Mouse (Mus musculus) forebrain, embryonic 10.5 days (tissue): ENCODE results near the gene Ear10. TPM values are rescaled to one million over a fixed set of nuclear protein-coding genes. Genes with fewer than 3 reads are reported as not detected.
"Not testable (repeated sequence)": the region's sequence is repeated elsewhere in the genome, so short reads cannot be mapped to it uniquely, and the experiment has no call there.

Source experiments
- DNase-seq: peaks from one replicate; pipeline ENCODE4 v3.0.0-alpha.2; 2017; ENCODE audit warnings: low spot score; ENCODE audit errors: extremely low spot score
- H3K27ac ChIP-seq: fragments of 300-500 bp; sonication (generic); 2 replicates; pipeline ENCODE4 v1.5.1; 2016; ENCODE audit warnings: mild to moderate bottlenecking
- H3K27me3 ChIP-seq: fragments of 300-500 bp; sonication (generic); 2 replicates; pipeline ENCODE4 v1.6.1; 2016; ENCODE audit warnings: mild to moderate bottlenecking; ENCODE audit not compliant: poor library complexity, severe bottlenecking
- H3K36me3 ChIP-seq: fragments of 300-500 bp; sonication (generic); replicated peaks from 2 replicates; pipeline ENCODE4 v1.6.1; 2016; ENCODE audit warnings: mild to moderate bottlenecking, moderate library complexity
- H3K4me1 ChIP-seq: fragments of 300-500 bp; sonication (generic); 2 replicates; pipeline ENCODE4 v1.6.1; 2016
- H3K4me3 ChIP-seq: fragments of 300-500 bp; sonication (generic); 2 replicates; pipeline ENCODE4 v1.5.1; 2016; ENCODE audit warnings: mild to moderate bottlenecking, moderate library complexity
- H3K9me3 ChIP-seq: fragments of 300-500 bp; sonication (generic); 2 replicates; pipeline ENCODE4 v1.6.1; 2016; ENCODE audit warnings: mild to moderate bottlenecking, moderate library complexity
- WGBS: fragments of 180-500 bp; shearing (Covaris S2); methylation state at CpG from one replicate; pipeline ENCODE4 v1.1.7; 2016; 5-methylcytosine and 5-hydroxymethylcytosine counted together
- polyA plus RNA-seq: library from polyadenylated mRNA; unstranded; fragments of >200 nt; fragmentation: Nextera tagmentation; extraction: Ambion mirVana; gene quantifications from 2 replicates; pipeline ENCODE4 v1.2.1, GENCODE M21; 2016

Ear10 gene
- polyA plus RNA-seq: not detected in 2 replicates

- H3K27me3 ChIP-seq, H3K4me1 ChIP-seq, DNase-seq, H3K4me3 ChIP-seq, H3K36me3 ChIP-seq, H3K9me3 ChIP-seq: not testable (repeated sequence)
- H3K27ac ChIP-seq: 0 out of 2 replicates have a peak within 1 kb of the TSS, but pooled peaks have one; percentile 92
- 90% methylated on average over 3 of the region's 3 CpGs for WGBS
Measured at GRCm38 (mm10) chr14:43923459-43923858, at the start of gene Ear10. Ear10 (minus strand) TSS chr14:43923559.

DNA sequence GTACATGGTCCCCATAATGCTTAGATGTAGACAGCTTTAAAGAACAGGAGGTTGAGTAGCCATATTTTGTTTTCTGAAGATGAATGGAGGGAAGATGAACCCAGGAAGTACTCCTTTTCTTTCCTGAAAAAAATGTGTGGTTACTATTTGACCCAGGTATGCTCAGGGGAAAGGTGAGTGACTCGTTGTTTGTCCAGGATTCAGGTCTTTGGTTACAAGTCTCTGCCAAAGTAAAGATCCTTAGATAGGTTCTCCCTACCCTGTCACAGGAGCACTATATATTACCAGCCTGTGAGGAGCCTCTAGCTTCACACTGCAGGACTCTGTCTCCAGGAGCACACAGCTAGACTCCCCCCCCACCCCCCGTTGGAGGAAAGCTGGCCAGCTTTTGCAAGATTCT, 33.4 kb upstream of the Ear10 start, which contains the start of gene Ang5:
Gene Ang5 (plus strand): TSS at position 301 of the 400 bp plus-strand sequence.
- H3K4me3 ChIP-seq, H3K27ac ChIP-seq, H3K9me3 ChIP-seq, DNase-seq, H3K27me3 ChIP-seq, H3K36me3 ChIP-seq, H3K4me1 ChIP-seq: not testable (repeated sequence)
- no CpG with 5 or more reads among the region's 2 CpGs for WGBS

GRCm38 (mm10) chr14:43955074-43955473, 31.7 kb upstream of the Ear10 start:
- H3K36me3 ChIP-seq, H3K9me3 ChIP-seq, H3K27me3 ChIP-seq, H3K27ac ChIP-seq, DNase-seq, H3K4me3 ChIP-seq, H3K4me1 ChIP-seq: not testable (repeated sequence)
- WGBS: no CpG with 5 or more reads among the region's 1 CpGs

- H3K27me3 ChIP-seq: not testable (repeated sequence)
Measured at GRCm38 (mm10) chr14:43953382-43953781, 30.0 kb upstream of the Ear10 start.

GRCm38 (mm10) chr14:43933399-43933798, 10.0 kb upstream of the Ear10 start:
- H3K27me3 ChIP-seq, H3K9me3 ChIP-seq, H3K4me1 ChIP-seq, H3K36me3 ChIP-seq, H3K4me3 ChIP-seq, H3K27ac ChIP-seq, DNase-seq: not testable (repeated sequence)
- WGBS: 55% methylated on average over 5 of the region's 5 CpGs

More at GRCm38 (mm10) chr14:43953382-43953781, 30.0 kb upstream of the Ear10 start:
- H3K4me1 ChIP-seq, H3K4me3 ChIP-seq, H3K36me3 ChIP-seq, DNase-seq, H3K9me3 ChIP-seq, H3K27ac ChIP-seq: not testable (repeated sequence)
- 70% methylated on average over 2 of the region's 2 CpGs for WGBS

DNA sequence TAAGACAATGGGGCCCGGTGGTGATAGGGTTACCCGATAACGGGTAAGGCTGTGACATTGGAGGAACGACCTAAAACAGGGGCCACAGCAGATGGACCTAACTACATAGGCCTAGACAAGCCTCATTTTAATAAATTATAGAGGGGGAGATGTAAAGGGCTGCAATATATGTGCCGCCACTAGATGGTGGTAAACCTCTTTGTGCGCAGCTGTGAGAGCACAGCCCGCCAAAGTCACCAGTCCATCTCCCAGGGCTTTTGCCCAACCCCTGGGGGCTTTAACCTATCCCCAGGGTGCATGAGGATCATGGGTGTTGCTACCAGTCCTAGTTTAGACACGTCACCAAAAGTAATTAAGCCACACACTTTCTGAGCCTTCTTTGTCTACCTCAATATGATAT, 9.6 kb upstream of the Ear10 start:
- 20% methylated on average over 8 of the region's 8 CpGs for WGBS
- H3K4me1 ChIP-seq, H3K9me3 ChIP-seq, H3K36me3 ChIP-seq, H3K27me3 ChIP-seq, H3K4me3 ChIP-seq, H3K27ac ChIP-seq: not testable (repeated sequence)
- peak; percentile 34 for DNase-seq

- H3K27ac ChIP-seq: peak overlapping the region; percentile 92
- peak overlapping the region; percentile 53 for H3K4me3 ChIP-seq
- WGBS: 8% methylated on average over 21 of the region's 21 CpGs
- H3K27me3 ChIP-seq, H3K9me3 ChIP-seq, H3K36me3 ChIP-seq, H3K4me1 ChIP-seq: not testable (repeated sequence)
- peak; percentile 63 for DNase-seq
Measured at GRCm38 (mm10) chr14:43925404-43925950, 2.1 kb upstream of the Ear10 start.

GRCm38 (mm10) chr14:43924688-43925403, 1.5 kb upstream of the Ear10 start, which contains the start of gene Gm8113:
Gm8113 (plus strand) TSS chr14:43925390.
- H3K9me3 ChIP-seq, H3K27me3 ChIP-seq, H3K36me3 ChIP-seq, H3K4me1 ChIP-seq: not testable (repeated sequence)
- H3K27ac ChIP-seq: peak within 1 kb of the TSS; percentile 92
- 8% methylated on average over 10 of the region's 10 CpGs for whole genome bisulfite sequencing
- peak; percentile 86 for DNase-seq
- H3K4me3 ChIP-seq: peak within 1 kb of the TSS; percentile 53

GRCm38 (mm10) chr14:43918214-43918613, 5.1 kb downstream of the Ear10 start:
- H3K9me3 ChIP-seq, DNase-seq, H3K4me3 ChIP-seq, H3K36me3 ChIP-seq, H3K27ac ChIP-seq, H3K27me3 ChIP-seq, H3K4me1 ChIP-seq: not testable (repeated sequence)

DNA sequence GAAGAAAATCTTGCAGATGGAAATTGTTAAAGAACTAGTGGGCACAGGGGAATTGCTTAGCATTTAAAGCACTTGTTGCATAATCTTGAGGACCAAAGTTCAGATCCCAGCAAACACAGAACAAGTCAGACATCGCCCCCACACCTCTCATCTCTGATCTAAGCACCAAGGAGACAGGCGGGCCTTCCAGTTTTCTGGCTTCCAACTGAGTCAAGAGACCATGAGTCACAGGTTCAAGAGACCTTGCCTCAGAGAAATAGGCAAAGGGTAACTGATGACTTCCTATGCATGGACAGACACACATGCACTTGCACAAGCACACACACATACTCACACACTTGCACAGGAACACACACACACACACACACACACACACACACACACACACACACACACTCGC, 24.8 kb downstream of the Ear10 start:
- 91% methylated on average over 3 of the region's 3 CpGs for WGBS
- H3K4me1 ChIP-seq, H3K27me3 ChIP-seq, H3K9me3 ChIP-seq, H3K27ac ChIP-seq, H3K36me3 ChIP-seq, DNase-seq, H3K4me3 ChIP-seq: not testable (repeated sequence)

- WGBS: 37% methylated on average over 1 of the region's 2 CpGs
- H3K9me3 ChIP-seq: not testable (repeated sequence)
Measured at GRCm38 (mm10) chr14:43895357-43895756, 28.0 kb downstream of the Ear10 start.

GRCm38 (mm10) chr14:43891288-43891687, 32.1 kb downstream of the Ear10 start:
- 100% methylated on average over 1 of the region's 1 CpGs for WGBS
- H3K27me3 ChIP-seq, H3K36me3 ChIP-seq, H3K4me3 ChIP-seq, H3K4me1 ChIP-seq, DNase-seq, H3K27ac ChIP-seq, H3K9me3 ChIP-seq: not testable (repeated sequence)

More at GRCm38 (mm10) chr14:43895357-43895756, 28.0 kb downstream of the Ear10 start:
- DNase-seq, H3K4me3 ChIP-seq, H3K27me3 ChIP-seq, H3K4me1 ChIP-seq, H3K36me3 ChIP-seq, H3K27ac ChIP-seq: not testable (repeated sequence)

GRCm38 (mm10) chr14:43886235-43886634, 37.1 kb downstream of the Ear10 start:
- H3K27ac ChIP-seq, DNase-seq, H3K4me3 ChIP-seq, H3K27me3 ChIP-seq, H3K36me3 ChIP-seq, H3K4me1 ChIP-seq, H3K9me3 ChIP-seq: not testable (repeated sequence)
- 75% methylated on average over 1 of the region's 1 CpGs for WGBS
